Mouse (Mus musculus) brain, embryonic 14.5 days (tissue): ENCODE data around the gene Samd15. TPM values are rescaled to one million over a fixed set of nuclear protein-coding genes. Genes with fewer than 3 reads are reported as not detected.

Experiments
- DNase-seq: peaks from one replicate; pipeline ENCODE4 v3.0.0-alpha.2; 2011; ENCODE audit warnings: low read depth
- CTCF ChIP-seq: fragments of 200-500 bp; IDR thresholded peaks from 2 replicates; pipeline ENCODE4 v1.5.1; 2012; ENCODE audit warnings: inconsistent platforms, mild to moderate bottlenecking, moderate library complexity, borderline replicate concordance; ENCODE audit not compliant: insufficient read depth, insufficient read length; ENCODE audit errors: extremely low read depth
- POLR2A ChIP-seq: fragments of 200-500 bp; IDR thresholded peaks from 2 replicates; pipeline ENCODE4 v1.6.1; 2012; ENCODE audit warnings: mild to moderate bottlenecking, inconsistent platforms, borderline replicate concordance; ENCODE audit not compliant: poor library complexity, insufficient read depth, insufficient read length, severe bottlenecking; ENCODE audit errors: extremely low read depth
- polyA plus RNA-seq: library from polyadenylated mRNA; depleted of rRNA; stranded (reverse); fragments of >200 nt; gene quantifications from 2 replicates; pipeline ENCODE4 v1.2.3, GENCODE M21; 2012; rRNA removed

The Samd15 gene
- polyA plus RNA-seq, 1 experiment, result 1.5 TPM

DNA sequence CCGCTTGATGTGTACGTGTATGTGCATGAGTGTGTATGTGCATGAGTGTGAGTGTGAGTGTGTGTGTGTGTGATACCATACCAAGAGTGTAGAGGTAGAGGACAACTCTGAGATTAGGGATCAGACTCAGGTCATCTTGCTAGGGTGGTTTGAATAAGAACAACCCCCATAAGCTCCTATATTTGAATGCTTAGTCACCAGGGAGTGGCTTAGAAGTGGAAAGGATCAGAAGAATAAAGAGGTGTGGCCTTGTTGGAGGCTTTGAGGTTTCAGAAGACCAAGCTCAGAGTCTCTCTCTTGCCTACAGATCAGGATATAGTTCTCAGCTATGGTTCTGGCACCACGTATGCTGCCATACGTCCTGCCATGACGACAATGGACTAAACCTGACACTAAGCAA, 57.1 kb downstream of the Samd15 start:
- DNase-seq, result no peak

DNA sequence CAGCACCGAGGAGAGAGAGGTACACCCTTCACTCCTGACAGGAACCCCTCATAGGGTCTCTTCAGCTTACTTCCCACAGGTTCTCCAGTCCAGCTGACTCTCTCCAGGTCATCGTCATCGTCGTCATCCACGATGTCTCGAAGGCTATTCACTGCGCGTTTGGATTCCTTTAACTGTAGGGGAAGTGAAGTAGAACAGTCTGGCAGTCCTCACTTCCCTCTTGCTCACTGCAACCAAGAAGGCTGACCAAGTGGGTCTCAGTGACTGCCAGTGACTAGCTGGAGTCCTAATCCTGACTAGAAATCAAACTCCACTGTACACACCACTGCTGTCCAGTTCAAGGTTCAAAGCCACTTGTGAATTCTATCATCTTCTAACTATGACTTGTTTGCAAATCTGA, 61.0 kb downstream of the Samd15 start:
- no peak for DNase-seq
- TF ChIP-seq POLR2A (no peak), CTCF (no peak)

More for the DNA sequence above, 57.1 kb downstream of the Samd15 start:
- TF ChIP-seq POLR2A (no peak), CTCF (no peak)

Other genes starting within 250 kb of the Samd15 start
- gene Zdhhc22, start 209.3 kb upstream of the Samd15 start, polyA plus RNA-seq, result 10.0 and 15.5 TPM in 2 replicates
- 18.1 and 19.6 TPM in 2 replicates for gene Tmem63c, start 178.4 kb upstream of the Samd15 start, polyA plus RNA-seq
- gene Ngb, start 97.2 kb upstream of the Samd15 start, polyA plus RNA-seq, result 1.9 and 2.5 TPM in 2 replicates
- 57.3 and 58.2 TPM in 2 replicates for gene Gstz1, start 52.6 kb upstream of the Samd15 start, polyA plus RNA-seq
- gene Pomt2, start 51.8 kb upstream of the Samd15 start, polyA plus RNA-seq, result 19.2 and 19.3 TPM in 2 replicates
- gene Tmed8, start 731 bp downstream of the Samd15 start, polyA plus RNA-seq, result 11.7 and 13.9 TPM in 2 replicates
- gene Noxred1, start 39.0 kb downstream of the Samd15 start, polyA plus RNA-seq, result 3.1 and 4.4 TPM in 2 replicates
- 64.5 and 72.3 TPM in 2 replicates for gene Vipas39, start 66.5 kb downstream of the Samd15 start, polyA plus RNA-seq
- 151 and 160 TPM in 2 replicates for gene Ahsa1, start 66.8 kb downstream of the Samd15 start, polyA plus RNA-seq
- 0.96 and 1.4 TPM in 2 replicates for gene Ism2, start 100.0 kb downstream of the Samd15 start, polyA plus RNA-seq
- 24.6 and 31.0 TPM in 2 replicates for gene Sptlc2, start 188.6 kb downstream of the Samd15 start, polyA plus RNA-seq
- 65.2 and 89.2 TPM in 2 replicates for gene Slirp, start 244.2 kb downstream of the Samd15 start, polyA plus RNA-seq
- gene Alkbh1, start 244.3 kb downstream of the Samd15 start, polyA plus RNA-seq, result 30.0 and 32.2 TPM in 2 replicates